In the genomic region with DNA sequence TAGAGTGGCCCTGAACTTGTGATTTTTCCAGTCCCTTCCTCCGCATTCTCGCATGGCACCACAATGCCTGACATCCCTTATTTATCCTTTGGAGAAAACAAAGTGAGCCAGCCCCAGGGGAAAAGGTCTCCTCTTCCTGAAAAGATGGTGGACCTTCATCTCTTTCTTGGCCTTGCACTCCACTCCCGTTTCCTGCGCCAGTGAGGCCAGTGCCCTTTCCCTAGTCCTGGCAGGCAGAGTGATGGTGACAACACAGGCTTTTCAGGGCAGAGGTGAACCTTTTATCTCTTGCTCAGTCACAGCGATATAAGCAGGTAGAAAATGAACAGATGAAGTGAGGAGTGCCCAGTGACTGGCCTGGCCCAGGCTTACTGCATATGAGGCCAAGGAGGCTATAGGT, we compare ENCODE assay signal across 7 mouse cellular contexts. TPM values are rescaled to one million over a fixed set of nuclear protein-coding genes. Genes with fewer than 3 reads are reported as not detected.
DNase-seq lines count a peak whose midpoint lies in the region; ATAC-seq and TF ChIP-seq lines count a peak whose summit lies in the region.

No protein-coding gene starts in this region.

- intact Hi-C loops in gastrocnemius, postnatal 36 days (cut with DNase I) = no loop called here

- peak overlapping the region; percentile 100 for H3K9ac ChIP-seq in ES-E14 (ENCODE audit: insufficient read depth, low read depth, low read length, poor library complexity, severe bottlenecking)
- H3K9ac ChIP-seq in forebrain, postnatal 0 days = peak overlapping the region; percentile 75
- peak overlapping the region; percentile 67 for H3K9ac ChIP-seq in stomach, embryonic 14.5 days (replicated peaks; ENCODE audit: low read depth, low read length)

- H3K4me2 ChIP-seq in forebrain, postnatal 0 days (ENCODE audit: low read depth) = peak overlapping the region; percentile 80
- H3K4me2 ChIP-seq in stomach, embryonic 14.5 days (replicated peaks; ENCODE audit: low read depth, low read length) = peak overlapping the region; percentile 76

- no peak for ATAC-seq in forebrain, postnatal 0 days
- ATAC-seq in stomach, embryonic 14.5 days (ENCODE audit: insufficient number of reproducible peaks, insufficient read depth, low FRiP score, low read depth) = no peak

- no peak overlapping the region for H3K27ac ChIP-seq in ES-E14 (ENCODE audit: insufficient read depth, low read depth, low read length, poor library complexity, severe bottlenecking)
- H3K27ac ChIP-seq in forebrain, postnatal 0 days (ENCODE audit: low read depth, low read length) = no peak overlapping the region
- H3K27ac ChIP-seq in limb, embryonic 10.5 days = peak overlapping the region; percentile 91
- H3K27ac ChIP-seq in stomach, embryonic 14.5 days (ENCODE audit: low read length) = no peak overlapping the region

- in situ Hi-C loops in ES-E14 (cut with MboI; ENCODE audit: low sequenced_read_pairs in 2 of 2, unreplicated experiment in 2 of 2) = no loop called here

- peaks cover 3 to 4% of the 10 kb centered on the region in 2 experiments; a peak in 2 of 4 replicates for H3K4me1 ChIP-seq in ES-E14 (ENCODE audit: control insufficient read depth in 2 of 2, insufficient read depth in 2 of 2, low read length in 2 of 2, poor library complexity in 1 of 2)
- H3K4me1 ChIP-seq in forebrain, postnatal 0 days (ENCODE audit: insufficient read depth) = peaks cover 8% of the 10 kb centered on the region
- peaks cover 13% of the 10 kb centered on the region for H3K4me1 ChIP-seq in limb, embryonic 10.5 days
- H3K4me1 ChIP-seq in stomach, embryonic 14.5 days (ENCODE audit: control insufficient read depth, insufficient read depth, low read length) = peaks cover 5% of the 10 kb centered on the region

- no peaks in the 10 kb centered on the region for H3K27me3 ChIP-seq in forebrain, postnatal 0 days (ENCODE audit: insufficient read depth, low read length)
- H3K27me3 ChIP-seq in limb, embryonic 10.5 days (ENCODE audit: low read depth, poor library complexity, severe bottlenecking) = no peaks in the 10 kb centered on the region
- no peaks in the 10 kb centered on the region for H3K27me3 ChIP-seq in stomach, embryonic 14.5 days (ENCODE audit: control insufficient read depth, insufficient read depth, low read length)

- no peaks in the 10 kb centered on the region for H3K9me3 ChIP-seq in ES-E14 (ENCODE audit: control insufficient read depth, insufficient read depth, low read depth, low read length)
- no peaks in the 10 kb centered on the region for H3K9me3 ChIP-seq in forebrain, postnatal 0 days (ENCODE audit: low read length)
- H3K9me3 ChIP-seq in limb, embryonic 10.5 days (replicated peaks) = no peaks in the 10 kb centered on the region
- H3K9me3 ChIP-seq in stomach, embryonic 14.5 days (ENCODE audit: control insufficient read depth, low read depth, low read length) = no peaks in the 10 kb centered on the region

- WGBS in forebrain, postnatal 0 days = 46% methylated on average over 5 of the region's 5 CpGs
- WGBS in limb, embryonic 10.5 days = 48% methylated on average over 5 of the region's 5 CpGs
- 24% methylated on average over 5 of the region's 5 CpGs for WGBS in stomach, embryonic 14.5 days

- DNase-seq in A20 (ENCODE audit: low read depth, low spot score) (peak; percentile 15), ES-E14 (ENCODE audit: low read depth, low spot score) (no peak)
- no peak for DNase-seq in forebrain, postnatal 0 days
- DNase-seq in limb, embryonic 10.5 days (ENCODE audit: low spot score) = no peak
- DNase-seq in gastrocnemius, postnatal 36 days = no peak
- DNase-seq in right cerebral cortex, postnatal 36 days (ENCODE audit: low spot score in 2 of 2) = no peak

- peaks cover 30% of the 10 kb centered on the region for H3K36me3 ChIP-seq in ES-E14 (ENCODE audit: control insufficient read depth, insufficient read depth, low read length, poor library complexity, severe bottlenecking)
- H3K36me3 ChIP-seq in forebrain, postnatal 0 days (ENCODE audit: insufficient read depth) = peaks cover 44% of the 10 kb centered on the region
- peaks cover 56% of the 10 kb centered on the region for H3K36me3 ChIP-seq in limb, embryonic 10.5 days
- H3K36me3 ChIP-seq in stomach, embryonic 14.5 days (ENCODE audit: control insufficient read depth, insufficient read depth, low read length) = peaks cover 29% of the 10 kb centered on the region

- H3K4me3 ChIP-seq in ES-E14 (ENCODE audit: insufficient read depth in 1 of 2, low read depth in 1 of 2, low read length in 2 of 2, poor library complexity in 1 of 2, severe bottlenecking in 1 of 2) = peak overlapping the region; percentile 94 to 100
- peak overlapping the region; percentile 89 for H3K4me3 ChIP-seq in forebrain, postnatal 0 days (ENCODE audit: low read depth, low read length)
- H3K4me3 ChIP-seq in limb, embryonic 10.5 days = peak overlapping the region; percentile 86
- peak overlapping the region; percentile 89 for H3K4me3 ChIP-seq in stomach, embryonic 14.5 days (ENCODE audit: low read depth, low read length)

- TF ChIP-seq CTCF in forebrain, postnatal 0 days (IDR thresholded peaks at IDR 0.05; ENCODE audit: low read depth) = no peak

TF ChIP-seq in ES-E14, 5 proteins besides CTCF, POLR2A, EP300 and RAD21:
- TF ChIP-seq ZNF384 (IDR thresholded peaks at IDR 0.05; ENCODE audit: low read depth, low read length) (no peak), MAFK (IDR thresholded peaks at IDR 0.05; ENCODE audit: insufficient read depth, low read depth, low read length) (no peak), HCFC1 (IDR thresholded peaks at IDR 0.05; ENCODE audit: borderline replicate concordance, insufficient read depth, low read length) (no peak), ZC3H11A (IDR thresholded peaks at IDR 0.05; ENCODE audit: borderline replicate concordance, low read depth, low read length) (no peak), CHD2 (IDR thresholded peaks at IDR 0.05; ENCODE audit: low read depth, low read length) (no peak)

RNA-seq across cellular contexts. Expression of a gene that starts 0.9 kb away (rescaled TPM):
- total RNA-seq in ES-E14 (2012; rRNA removed) = 81.7 and 97.8 TPM in 2 replicates
- total RNA-seq in forebrain, postnatal 0 days (2014; rRNA removed) = 150 and 161 TPM in 2 replicates
- 130 and 136 TPM in 2 replicates for polyA plus RNA-seq in forebrain, postnatal 0 days (2015; fragmentation: Nextera tagmentation; extraction: Ambion mirVana)
- 195 and 206 TPM in 2 replicates for polyA plus RNA-seq in limb, embryonic 10.5 days (2016; fragmentation: Nextera tagmentation; extraction: Ambion mirVana)
- 125 and 135 TPM in 2 replicates for polyA plus RNA-seq in stomach, embryonic 14.5 days (2014; fragmentation: Nextera tagmentation; extraction: Ambion mirVana)
- total RNA-seq in gastrocnemius, postnatal 36 days (2021) = 10 to 100 TPM; 73.9 to 77.5 TPM

RNA-seq across cellular contexts. Expression of a gene that starts 20.4 kb away (rescaled TPM):
- 58.0 and 61.9 TPM in 2 replicates for total RNA-seq in ES-E14 (2012; rRNA removed)
- total RNA-seq in forebrain, postnatal 0 days (2014; rRNA removed) = 66.8 and 76.8 TPM in 2 replicates
- polyA plus RNA-seq in forebrain, postnatal 0 days (2015; fragmentation: Nextera tagmentation; extraction: Ambion mirVana) = 49.4 and 62.7 TPM in 2 replicates
- polyA plus RNA-seq in limb, embryonic 10.5 days (2016; fragmentation: Nextera tagmentation; extraction: Ambion mirVana) = 125 and 156 TPM in 2 replicates
- 116 TPM in 2 replicates for polyA plus RNA-seq in stomach, embryonic 14.5 days (2014; fragmentation: Nextera tagmentation; extraction: Ambion mirVana)
- total RNA-seq in gastrocnemius, postnatal 36 days (2021) = 100 to 1,000 TPM; 165 to 181 TPM

RNA-seq across cellular contexts. Expression of a gene that starts 44.9 kb away (rescaled TPM):
- 40.5 and 59.6 TPM in 2 replicates for total RNA-seq in ES-E14 (2012; rRNA removed)
- 61.9 and 73.1 TPM in 2 replicates for total RNA-seq in forebrain, postnatal 0 days (2014; rRNA removed)
- polyA plus RNA-seq in forebrain, postnatal 0 days (2015; fragmentation: Nextera tagmentation; extraction: Ambion mirVana) = 77.1 and 93.9 TPM in 2 replicates
- polyA plus RNA-seq in limb, embryonic 10.5 days (2016; fragmentation: Nextera tagmentation; extraction: Ambion mirVana) = 83.4 and 95.9 TPM in 2 replicates
- 139 and 140 TPM in 2 replicates for polyA plus RNA-seq in stomach, embryonic 14.5 days (2014; fragmentation: Nextera tagmentation; extraction: Ambion mirVana)
- total RNA-seq in gastrocnemius, postnatal 36 days (2021) = 10 to 100 TPM; 25.1 to 28.8 TPM

RNA-seq across cellular contexts. Expression of a gene that starts 45.2 kb away (rescaled TPM):
- 64.7 and 91.5 TPM in 2 replicates for total RNA-seq in ES-E14 (2012; rRNA removed)
- total RNA-seq in forebrain, postnatal 0 days (2014; rRNA removed) = 199 and 241 TPM in 2 replicates
- 127 and 151 TPM in 2 replicates for polyA plus RNA-seq in forebrain, postnatal 0 days (2015; fragmentation: Nextera tagmentation; extraction: Ambion mirVana)
- 155 and 201 TPM in 2 replicates for polyA plus RNA-seq in limb, embryonic 10.5 days (2016; fragmentation: Nextera tagmentation; extraction: Ambion mirVana)
- polyA plus RNA-seq in stomach, embryonic 14.5 days (2014; fragmentation: Nextera tagmentation; extraction: Ambion mirVana) = 182 and 195 TPM in 2 replicates
- total RNA-seq in gastrocnemius, postnatal 36 days (2021) = 10 to 100 TPM; 67.9 to 80.5 TPM
